Mouse (Mus musculus) G1E (cell line): Measurements from ENCODE around the gene Fgfr2.

Source experiments
- CTCF ChIP-seq: IDR thresholded peaks from 2 replicates; pipeline ENCODE4 v1.5.1; 2012; ENCODE audit warnings: low read depth, low read length, inconsistent platforms, mixed read lengths
- GATA1 ChIP-seq: IDR thresholded peaks from 2 replicates; pipeline ENCODE4 v1.6.1; 2012; ENCODE audit warnings: borderline replicate concordance, low read length, inconsistent platforms, mixed read lengths
- GATA2 ChIP-seq: IDR thresholded peaks from 2 replicates; pipeline ENCODE4 v1.6.1; 2012; ENCODE audit warnings: low read depth, low read length, inconsistent platforms, borderline replicate concordance
- POLR2AphosphoS5 ChIP-seq: IDR thresholded peaks from 2 replicates; pipeline ENCODE4 v1.6.1; 2012; ENCODE audit warnings: low read depth, low read length, inconsistent platforms; ENCODE audit not compliant: insufficient replicate concordance
- TAL1 ChIP-seq: conservative IDR thresholded peaks from 2 replicates; pipeline ENCODE4 v1.6.1; 2012; ENCODE audit warnings: low read depth, low read length, inconsistent platforms, mixed read lengths

- TF ChIP-seq POLR2AphosphoS5, result no peak
- TF ChIP-seq CTCF, result no peak
- no peak for TF ChIP-seq TAL1
- no peak for TF ChIP-seq GATA1
- no peak for TF ChIP-seq GATA2
Measured at GRCm38 (mm10) chr7:132890201-132890600, 232.9 kb downstream of the Fgfr2 start.
